7 mouse cellular contexts compared by ENCODE assay signal in the genomic region with DNA sequence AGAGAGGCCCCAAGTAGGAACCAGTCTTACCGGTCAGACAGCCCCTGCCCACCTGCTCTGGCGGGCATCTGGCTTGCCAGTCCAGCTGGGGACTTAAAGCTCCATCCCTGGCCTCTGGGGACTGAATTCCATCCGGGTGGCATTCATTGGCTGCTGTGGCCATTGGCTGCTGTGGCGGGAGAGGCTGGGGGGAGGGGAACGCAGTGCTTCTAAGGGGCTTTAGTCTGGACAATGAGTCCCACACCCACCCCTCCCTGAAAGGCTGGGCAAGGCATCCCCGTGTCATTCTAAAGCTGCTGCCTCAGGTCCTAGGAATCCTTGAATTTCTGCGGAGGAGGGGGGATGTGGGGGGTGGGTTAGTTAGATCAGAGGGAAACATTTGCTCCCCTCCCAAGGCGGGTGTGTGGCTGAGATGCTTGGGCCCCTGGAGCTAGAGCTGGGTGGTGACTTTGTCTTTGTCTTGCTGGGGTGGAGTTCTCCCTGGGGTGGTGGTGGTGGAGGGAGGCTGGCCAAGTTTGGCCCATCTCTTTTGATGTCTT. TPM values are rescaled to one million over a fixed set of nuclear protein-coding genes. Genes with fewer than 3 reads are reported as not detected.
DNase-seq lines count a peak whose midpoint lies in the region; ATAC-seq and TF ChIP-seq lines count a peak whose summit lies in the region.

No protein-coding gene starts in this region.

- TF ChIP-seq EP300 in lung, postnatal 0 days (IDR thresholded peaks at IDR 0.05), result peak; percentile 29; the same call in 1 of the 2 replicates

- peaks cover 49% of the 10 kb centered on the region for H3K36me3 ChIP-seq in forebrain, embryonic 13.5 days (ENCODE audit: poor library complexity, severe bottlenecking)
- peaks cover 9% of the 10 kb centered on the region; the same call in 1 of the 2 replicates for H3K36me3 ChIP-seq in lung, postnatal 0 days (ENCODE audit: insufficient read depth, low read length)
- H3K36me3 ChIP-seq in stomach, embryonic 16.5 days (ENCODE audit: control insufficient read depth, insufficient read depth, low read length), result peaks cover 7% of the 10 kb centered on the region; the same call in 1 of the 2 replicates

- peak overlapping the region; percentile 86 for H3K4me3 ChIP-seq in forebrain, embryonic 13.5 days
- H3K4me3 ChIP-seq in lung, postnatal 0 days (ENCODE audit: low read depth, low read length), result peak overlapping the region; percentile 84
- H3K4me3 ChIP-seq in stomach, embryonic 16.5 days (replicated peaks; ENCODE audit: low read length), result peak overlapping the region; percentile 85

- 0% methylated on average over 8 of the region's 8 CpGs for WGBS in forebrain, embryonic 13.5 days
- under 1% methylated on average over 8 of the region's 8 CpGs for WGBS in lung, postnatal 0 days
- 2% methylated on average over 8 of the region's 8 CpGs for WGBS in stomach, embryonic 16.5 days

- H3K4me1 ChIP-seq in forebrain, embryonic 13.5 days, result peaks cover 67% of the 10 kb centered on the region
- H3K4me1 ChIP-seq in lung, postnatal 0 days (ENCODE audit: insufficient read depth, low read depth, low read length), result peaks cover 32% of the 10 kb centered on the region
- H3K4me1 ChIP-seq in stomach, embryonic 16.5 days (ENCODE audit: control insufficient read depth, insufficient read depth, low read length), result peaks cover 44% of the 10 kb centered on the region

- H3K9me3 ChIP-seq in forebrain, embryonic 13.5 days (replicated peaks), result no peaks in the 10 kb centered on the region
- no peaks in the 10 kb centered on the region for H3K9me3 ChIP-seq in lung, postnatal 0 days (ENCODE audit: low read length)
- H3K9me3 ChIP-seq in stomach, embryonic 16.5 days (replicated peaks; ENCODE audit: control insufficient read depth, low read length), result no peaks in the 10 kb centered on the region

- H3K27ac ChIP-seq in forebrain, embryonic 13.5 days, result peak overlapping the region; percentile 100
- H3K27ac ChIP-seq in lung, postnatal 0 days (ENCODE audit: low read length), result peak overlapping the region; percentile 98
- H3K27ac ChIP-seq in stomach, embryonic 16.5 days (ENCODE audit: low read length), result peak overlapping the region; percentile 100

- peak overlapping the region; percentile 95 for H3K9ac ChIP-seq in forebrain, embryonic 13.5 days
- H3K9ac ChIP-seq in lung, postnatal 0 days (replicated peaks; ENCODE audit: low read depth), result peak overlapping the region; percentile 80
- peak overlapping the region; percentile 99 for H3K9ac ChIP-seq in stomach, embryonic 16.5 days (ENCODE audit: low read length)

- peak overlapping the region; percentile 100 for H3K4me2 ChIP-seq in forebrain, embryonic 13.5 days
- peak overlapping the region; percentile 99 for H3K4me2 ChIP-seq in lung, postnatal 0 days (replicated peaks; ENCODE audit: low read depth, low read length)
- peak overlapping the region; percentile 97 for H3K4me2 ChIP-seq in stomach, embryonic 16.5 days (ENCODE audit: low read depth, low read length)

- DNase-seq in ES-CJ7 (ENCODE audit: low read depth, low spot score) (peak; percentile 98), WW6 (ENCODE audit: low read depth, low spot score) (peak; percentile 89)
- DNase-seq in kidney, adult 18-20 months, result peak; percentile 47
- peak; percentile 71 for DNase-seq in lung, postnatal 0 days (ENCODE audit: low spot score)
- no peak for DNase-seq in B cell, adult 2 months

- ATAC-seq in forebrain, embryonic 13.5 days, result peak; percentile 7; the same call in 1 of the 2 replicates
- peak; percentile 18 for ATAC-seq in lung, postnatal 0 days
- no peak for ATAC-seq in stomach, embryonic 16.5 days (ENCODE audit: insufficient read depth, low FRiP score)

- TF ChIP-seq CTCF in lung, postnatal 0 days (IDR thresholded peaks at IDR 0.05), result 0 out of 2 replicates have a peak, but pooled peaks have one; percentile 1

- no peaks in the 10 kb centered on the region for H3K27me3 ChIP-seq in forebrain, embryonic 13.5 days
- H3K27me3 ChIP-seq in lung, postnatal 0 days (replicated peaks; ENCODE audit: insufficient read depth, low read length), result no peaks in the 10 kb centered on the region
- no peaks in the 10 kb centered on the region for H3K27me3 ChIP-seq in stomach, embryonic 16.5 days (ENCODE audit: control insufficient read depth, insufficient read depth, low read length)

RNA-seq across cellular contexts. Expression of gene Patz1, which starts 4.1 kb away (rescaled TPM):
- 77.6 and 85.1 TPM in 2 replicates for polyA plus RNA-seq in forebrain, embryonic 13.5 days (2015; fragmentation: Nextera tagmentation; extraction: Ambion mirVana)
- 22.9 and 23.2 TPM in 2 replicates for polyA plus RNA-seq in lung, postnatal 0 days (2015; fragmentation: Nextera tagmentation; extraction: Ambion mirVana)
- 26.1 and 26.5 TPM in 2 replicates for polyA plus RNA-seq in stomach, embryonic 16.5 days (2015; fragmentation: Nextera tagmentation; extraction: Ambion mirVana)

RNA-seq across cellular contexts. Expression of gene Drg1, which starts 26.6 kb away (rescaled TPM):
- 290 and 298 TPM in 2 replicates for polyA plus RNA-seq in forebrain, embryonic 13.5 days (2015; fragmentation: Nextera tagmentation; extraction: Ambion mirVana)
- polyA plus RNA-seq in lung, postnatal 0 days (2015; fragmentation: Nextera tagmentation; extraction: Ambion mirVana), result 132 and 141 TPM in 2 replicates
- 193 and 213 TPM in 2 replicates for polyA plus RNA-seq in stomach, embryonic 16.5 days (2015; fragmentation: Nextera tagmentation; extraction: Ambion mirVana)

RNA-seq across cellular contexts. Expression of gene Pik3ip1, which starts 37.4 kb away (rescaled TPM):
- 18.7 and 22.8 TPM in 2 replicates for polyA plus RNA-seq in forebrain, embryonic 13.5 days (2015; fragmentation: Nextera tagmentation; extraction: Ambion mirVana)
- 22.7 and 25.5 TPM in 2 replicates for polyA plus RNA-seq in lung, postnatal 0 days (2015; fragmentation: Nextera tagmentation; extraction: Ambion mirVana)
- polyA plus RNA-seq in stomach, embryonic 16.5 days (2015; fragmentation: Nextera tagmentation; extraction: Ambion mirVana), result 9.4 and 11.8 TPM in 2 replicates

Comparison
In these comparisons a context has a peak if more than half of its experiments do, and no peak if none do; other contexts are left out.
1. DNase-seq: peak in ES-CJ7 (single experiment), WW6 (single experiment), kidney, adult 18-20 months (single experiment) and lung, postnatal 0 days (single experiment); none in B cell, adult 2 months (0 of 2).
2. Peak in every context shown above with its lines, with median percentiles within 50 percentile points of each other: H3K27ac ChIP-seq, H3K4me2 ChIP-seq, H3K4me3 ChIP-seq and H3K9ac ChIP-seq.